Mouse (Mus musculus) testis, adult 2 months (tissue): ENCODE data around the gene Mettl9. TPM values are rescaled to one million over a fixed set of nuclear protein-coding genes. Genes with fewer than 3 reads are reported as not detected.

Source experiments
- H3K27ac ChIP-seq: fragments of 200-500 bp; 2 replicates; pipeline ENCODE4 v1.5.1; 2012; ENCODE audit warnings: low read depth, low read length; ENCODE audit not compliant: control insufficient read depth, insufficient read depth
- H3K27me3 ChIP-seq: fragments of 200-500 bp; 2 replicates; pipeline ENCODE4 v1.6.1; 2012; ENCODE audit warnings: mild to moderate bottlenecking, low read length, moderate library complexity; ENCODE audit not compliant: control insufficient read depth, insufficient read depth
- H3K36me3 ChIP-seq: fragments of 200-500 bp; 2 replicates; pipeline ENCODE4 v1.6.1; 2012; ENCODE audit warnings: mild to moderate bottlenecking, low read length; ENCODE audit not compliant: control insufficient read depth, insufficient read depth
- H3K4me1 ChIP-seq: fragments of 200-500 bp; 2 replicates; pipeline ENCODE4 v1.6.1; 2012; ENCODE audit warnings: low read length; ENCODE audit not compliant: control insufficient read depth, insufficient read depth
- H3K4me3 ChIP-seq: fragments of 200-500 bp; 2 replicates; pipeline ENCODE4 v1.5.1; 2012; ENCODE audit warnings: low read depth, mild to moderate bottlenecking, low read length, moderate library complexity, mixed read lengths; ENCODE audit not compliant: control insufficient read depth
- CTCF ChIP-seq: fragments of 200-500 bp; IDR thresholded peaks from 2 replicates; pipeline ENCODE4 v1.5.1; 2012; ENCODE audit warnings: low read depth, mild to moderate bottlenecking, inconsistent platforms, low read length, moderate library complexity; ENCODE audit not compliant: control insufficient read depth, insufficient read depth, insufficient replicate concordance
- POLR2A ChIP-seq: fragments of 200-500 bp; IDR thresholded peaks from 2 replicates; pipeline ENCODE4 v1.6.1; 2012; ENCODE audit warnings: low read depth, mild to moderate bottlenecking, inconsistent platforms, low read length, moderate library complexity; ENCODE audit not compliant: control insufficient read depth
- polyA plus RNA-seq: library from polyadenylated mRNA; depleted of rRNA; stranded (reverse); fragments of >200 nt; gene quantifications from 2 replicates; pipeline ENCODE4 v1.2.3, GENCODE M21; 2012

Gene Mettl9
- polyA plus RNA-seq, 1 experiment = 9.8 TPM

GRCm38 (mm10) chr7:121034701-121035141 lies 476 bp downstream of the Mettl9 start:
- TF ChIP-seq POLR2A (no peak), CTCF (no peak)
- no peaks in the 10 kb centered on the region for H3K27me3 ChIP-seq
- peak overlapping the region; percentile 95 for H3K27ac ChIP-seq
- peaks cover 6% of the 10 kb centered on the region; the same call in 1 of the 2 replicates for H3K4me1 ChIP-seq
- no peaks in the 10 kb centered on the region for H3K36me3 ChIP-seq
- H3K4me3 ChIP-seq = peak overlapping the region; percentile 98

- H3K27me3 ChIP-seq = no peaks in the 10 kb centered on the region
- H3K4me1 ChIP-seq = peaks cover 6% of the 10 kb centered on the region; the same call in 1 of the 2 replicates
- no peak for TF ChIP-seq POLR2A
- no peak for TF ChIP-seq CTCF
- H3K36me3 ChIP-seq = no peaks in the 10 kb centered on the region
- H3K27ac ChIP-seq = peak overlapping the region; percentile 95
- peak overlapping the region; percentile 98 for H3K4me3 ChIP-seq
These were observed 996 bp downstream of the Mettl9 start for GRCm38 (mm10) chr7:121035161-121035721.

- Histone ChIP-seq H3K27me3 (no peaks in the 10 kb centered on the region), H3K36me3 (no peaks in the 10 kb centered on the region), H3K27ac (no peak overlapping the region), H3K4me1 (0 out of 2 replicates have a peak, but pooled peaks cover 2% of the 10 kb centered on the region), H3K4me3 (no peak overlapping the region)
- TF ChIP-seq POLR2A = no peak
- no peak for TF ChIP-seq CTCF
These were observed 6.3 kb downstream of the Mettl9 start for GRCm38 (mm10) chr7:121040595-121040994.

GRCm38 (mm10) chr7:121041989-121042388 lies 7.7 kb downstream of the Mettl9 start:
- Histone ChIP-seq H3K4me3 (no peak overlapping the region), H3K4me1 (no peaks in the 10 kb centered on the region), H3K36me3 (no peaks in the 10 kb centered on the region), H3K27me3 (no peaks in the 10 kb centered on the region), H3K27ac (no peak overlapping the region)
- TF ChIP-seq POLR2A = no peak
- no peak for TF ChIP-seq CTCF

GRCm38 (mm10) chr7:121043004-121043403 lies 8.8 kb downstream of the Mettl9 start:
- no peak overlapping the region for H3K27ac ChIP-seq
- TF ChIP-seq CTCF (no peak), POLR2A (no peak)
- no peak overlapping the region for H3K4me3 ChIP-seq
- no peaks in the 10 kb centered on the region for H3K27me3 ChIP-seq
- H3K36me3 ChIP-seq = no peaks in the 10 kb centered on the region
- H3K4me1 ChIP-seq = no peaks in the 10 kb centered on the region

- Histone ChIP-seq H3K4me1 (no peaks in the 10 kb centered on the region), H3K27ac (no peak overlapping the region), H3K4me3 (no peak overlapping the region), H3K36me3 (no peaks in the 10 kb centered on the region), H3K27me3 (no peaks in the 10 kb centered on the region)
- no peak for TF ChIP-seq CTCF
- no peak for TF ChIP-seq POLR2A
These were observed 9.3 kb downstream of the Mettl9 start for GRCm38 (mm10) chr7:121043510-121043909.

- Histone ChIP-seq H3K27me3 (no peaks in the 10 kb centered on the region), H3K4me1 (no peaks in the 10 kb centered on the region), H3K27ac (no peak overlapping the region), H3K4me3 (no peak overlapping the region), H3K36me3 (no peaks in the 10 kb centered on the region)
- TF ChIP-seq POLR2A (no peak), CTCF (no peak)
These were observed 10.0 kb downstream of the Mettl9 start for GRCm38 (mm10) chr7:121044251-121044650.
